Mouse (Mus musculus) embryonic facial prominence, embryonic 12.5 days (tissue): ENCODE results near the gene Spef1. TPM values are rescaled to one million over a fixed set of nuclear protein-coding genes. Genes with fewer than 3 reads are reported as not detected.

Source experiments
- ATAC-seq: fragments of 200-750 bp; cut with Nextera tagmentation; 2 replicates; pipeline ENCODE4 v1.8.0; 2017; ENCODE audit not compliant: insufficient number of reproducible peaks, insufficient read depth, low FRiP score, low TSS enrichment
- H3K27ac ChIP-seq: fragments of 300-500 bp; sonication (generic); 2 replicates; pipeline ENCODE4 v1.5.1; 2016; ENCODE audit warnings: mild to moderate bottlenecking
- H3K27me3 ChIP-seq: fragments of 300-500 bp; sonication (generic); 2 replicates; pipeline ENCODE4 v1.6.1; 2016; ENCODE audit warnings: mild to moderate bottlenecking, moderate library complexity
- H3K36me3 ChIP-seq: fragments of 300-500 bp; sonication (generic); 2 replicates; pipeline ENCODE4 v1.6.1; 2016; ENCODE audit warnings: mild to moderate bottlenecking
- H3K4me1 ChIP-seq: fragments of 300-500 bp; sonication (generic); 2 replicates; pipeline ENCODE4 v1.6.1; 2016
- H3K4me2 ChIP-seq: fragments of 300-500 bp; sonication (generic); replicated peaks from 2 replicates; pipeline ENCODE4 v1.6.1; 2016; ENCODE audit warnings: mild to moderate bottlenecking, moderate library complexity
- H3K4me3 ChIP-seq: fragments of 300-500 bp; sonication (generic); 2 replicates; pipeline ENCODE4 v1.5.1; 2016; ENCODE audit warnings: mild to moderate bottlenecking
- H3K9ac ChIP-seq: fragments of 300-500 bp; sonication (generic); 2 replicates; pipeline ENCODE4 v1.6.1; 2016; ENCODE audit warnings: mild to moderate bottlenecking, moderate library complexity
- H3K9me3 ChIP-seq: fragments of 300-500 bp; sonication (generic); 2 replicates; pipeline ENCODE4 v1.6.1; 2016; ENCODE audit warnings: mild to moderate bottlenecking, moderate library complexity
- WGBS: fragments of 180-500 bp; shearing (Covaris S2); methylation state at CpG from one replicate; pipeline ENCODE4 v1.1.7; 2016; 5-methylcytosine and 5-hydroxymethylcytosine counted together
- polyA plus RNA-seq: library from polyadenylated mRNA; unstranded; fragments of >200 nt; fragmentation: Nextera tagmentation; extraction: Ambion mirVana; gene quantifications from 2 replicates; pipeline ENCODE4 v1.2.1, GENCODE M21; 2016

Gene Spef1
- polyA plus RNA-seq, 1 experiment from 2014 or later: 5.2 TPM

GRCm38 (mm10) chr2:131168914-131169313 lies 18.2 kb downstream of the Spef1 start:
- Histone ChIP-seq H3K27ac (no peak overlapping the region), H3K4me3 (no peak overlapping the region), H3K9me3 (no peaks in the 10 kb centered on the region), H3K36me3 (no peaks in the 10 kb centered on the region), H3K9ac (no peak overlapping the region), H3K4me1 (peaks cover 23% of the 10 kb centered on the region), H3K4me2 (no peak overlapping the region), H3K27me3 (peaks cover 37% of the 10 kb centered on the region)
- ATAC-seq: no peak
- 65% methylated on average over 1 of the region's 1 CpGs for WGBS

GRCm38 (mm10) chr2:131167984-131168383 lies 19.1 kb downstream of the Spef1 start:
- H3K4me3 ChIP-seq: no peak overlapping the region
- ATAC-seq: no peak
- peaks cover 25% of the 10 kb centered on the region for H3K4me1 ChIP-seq
- no peak overlapping the region for H3K4me2 ChIP-seq
- no peak overlapping the region for H3K27ac ChIP-seq
- 79% methylated on average over 6 of the region's 6 CpGs for WGBS
- H3K9ac ChIP-seq: no peak overlapping the region
- H3K9me3 ChIP-seq: no peaks in the 10 kb centered on the region
- no peaks in the 10 kb centered on the region for H3K36me3 ChIP-seq
- peaks cover 28% of the 10 kb centered on the region for H3K27me3 ChIP-seq

GRCm38 (mm10) chr2:131166172-131166571 lies 20.9 kb downstream of the Spef1 start:
- H3K27me3 ChIP-seq: peaks cover 10% of the 10 kb centered on the region
- H3K36me3 ChIP-seq: no peaks in the 10 kb centered on the region
- ATAC-seq: no peak
- H3K4me1 ChIP-seq: peaks cover 17% of the 10 kb centered on the region
- H3K9ac ChIP-seq: no peak overlapping the region
- no peak overlapping the region for H3K27ac ChIP-seq
- no peak overlapping the region for H3K4me2 ChIP-seq
- 80% methylated on average over 2 of the region's 2 CpGs for WGBS
- no peak overlapping the region for H3K4me3 ChIP-seq
- no peaks in the 10 kb centered on the region for H3K9me3 ChIP-seq

GRCm38 (mm10) chr2:131163924-131164323 lies 23.2 kb downstream of the Spef1 start:
- H3K9ac ChIP-seq: no peak overlapping the region
- no peaks in the 10 kb centered on the region for H3K27me3 ChIP-seq
- no peaks in the 10 kb centered on the region for H3K36me3 ChIP-seq
- H3K9me3 ChIP-seq: no peaks in the 10 kb centered on the region
- H3K4me1 ChIP-seq: peaks cover 11% of the 10 kb centered on the region
- H3K4me2 ChIP-seq: no peak overlapping the region
- no peak for ATAC-seq
- H3K27ac ChIP-seq: no peak overlapping the region
- WGBS: 69% methylated on average over 7 of the region's 7 CpGs
- no peak overlapping the region for H3K4me3 ChIP-seq

GRCm38 (mm10) chr2:131160671-131161111 lies 26.4 kb downstream of the Spef1 start:
- Histone ChIP-seq H3K9me3 (no peaks in the 10 kb centered on the region), H3K4me1 (peaks cover 30% of the 10 kb centered on the region), H3K27me3 (no peaks in the 10 kb centered on the region), H3K4me2 (peak overlapping the region; percentile 91), H3K36me3 (no peaks in the 10 kb centered on the region), H3K9ac (peak overlapping the region; percentile 73), H3K4me3 (peak overlapping the region; percentile 78), H3K27ac (peak overlapping the region; percentile 90)
- under 1% methylated on average over 17 of the region's 17 CpGs for WGBS
- no peak for ATAC-seq

GRCm38 (mm10) chr2:131159938-131160581 lies 27.0 kb downstream of the Spef1 start, which contains the start of gene 1700037H04Rik:
Gene 1700037H04Rik (minus strand): TSS chr2:131160081.
- Histone ChIP-seq H3K9ac (peak within 1 kb of the TSS; percentile 77), H3K4me1 (peaks cover 30% of the 10 kb centered on the region), H3K4me2 (peak within 1 kb of the TSS; percentile 91), H3K36me3 (no peaks in the 10 kb centered on the region; the same call in 1 of the 2 replicates), H3K9me3 (no peaks in the 10 kb centered on the region), H3K27me3 (no peaks in the 10 kb centered on the region), H3K4me3 (peak within 1 kb of the TSS; percentile 78), H3K27ac (peak within 1 kb of the TSS; percentile 90)
- WGBS: under 1% methylated on average over 53 of the region's 54 CpGs
- ATAC-seq: peak; percentile 91

- Histone ChIP-seq H3K4me2 (peak overlapping the region; percentile 91), H3K9ac (peak overlapping the region; percentile 77), H3K27ac (peak overlapping the region; percentile 80)
Observed at GRCm38 (mm10) chr2:131159491-131159910, 27.6 kb downstream of the Spef1 start.

GRCm38 (mm10) chr2:131156987-131157386 lies 30.1 kb downstream of the Spef1 start:
- Histone ChIP-seq H3K4me3 (no peak overlapping the region), H3K9me3 (no peaks in the 10 kb centered on the region), H3K4me1 (peaks cover 24% of the 10 kb centered on the region), H3K9ac (no peak overlapping the region), H3K27ac (no peak overlapping the region), H3K36me3 (peaks cover 10% of the 10 kb centered on the region), H3K27me3 (no peaks in the 10 kb centered on the region), H3K4me2 (no peak overlapping the region)
- WGBS: 87% methylated on average over 7 of the region's 7 CpGs
- ATAC-seq: no peak

More at GRCm38 (mm10) chr2:131159491-131159910, 27.6 kb downstream of the Spef1 start:
- no peaks in the 10 kb centered on the region for H3K9me3 ChIP-seq
- under 1% methylated on average over 18 of the region's 18 CpGs for WGBS
- peak overlapping the region; percentile 78 for H3K4me3 ChIP-seq
- peak; percentile 50 for ATAC-seq
- H3K4me1 ChIP-seq: peaks cover 30% of the 10 kb centered on the region
- H3K36me3 ChIP-seq: no peaks in the 10 kb centered on the region; the same call in 1 of the 2 replicates
- no peaks in the 10 kb centered on the region for H3K27me3 ChIP-seq

- Histone ChIP-seq H3K9ac (no peak overlapping the region), H3K4me2 (no peak overlapping the region), H3K36me3 (peaks cover 36% of the 10 kb centered on the region), H3K4me1 (peaks cover 20% of the 10 kb centered on the region), H3K27me3 (no peaks in the 10 kb centered on the region), H3K9me3 (no peaks in the 10 kb centered on the region), H3K4me3 (no peak overlapping the region), H3K27ac (no peak overlapping the region)
- WGBS: 91% methylated on average over 4 of the region's 4 CpGs
- ATAC-seq: no peak
Observed at GRCm38 (mm10) chr2:131154036-131154435, 33.0 kb downstream of the Spef1 start.

- Histone ChIP-seq H3K27me3 (no peaks in the 10 kb centered on the region), H3K4me2 (no peak overlapping the region), H3K4me3 (no peak overlapping the region), H3K27ac (no peak overlapping the region), H3K9me3 (no peaks in the 10 kb centered on the region), H3K4me1 (peaks cover 2% of the 10 kb centered on the region; the same call in 1 of the 2 replicates), H3K9ac (no peak overlapping the region), H3K36me3 (peaks cover 54% of the 10 kb centered on the region)
- WGBS: 90% methylated on average over 7 of the region's 7 CpGs
- ATAC-seq: no peak
Observed at GRCm38 (mm10) chr2:131152166-131152730, 34.8 kb downstream of the Spef1 start.

- Histone ChIP-seq H3K9me3 (no peaks in the 10 kb centered on the region), H3K4me3 (no peak overlapping the region), H3K36me3 (peaks cover 82% of the 10 kb centered on the region), H3K9ac (no peak overlapping the region), H3K4me1 (no peaks in the 10 kb centered on the region), H3K4me2 (no peak overlapping the region), H3K27ac (no peak overlapping the region), H3K27me3 (no peaks in the 10 kb centered on the region)
- WGBS: 93% methylated on average over 3 of the region's 3 CpGs
- no peak for ATAC-seq
Observed at GRCm38 (mm10) chr2:131149254-131149578, 37.9 kb downstream of the Spef1 start.
